Mouse (Mus musculus): ENCODE results near the gene Mpzl3.
"Not testable (repeated sequence)": the region's sequence is repeated elsewhere in the genome, so short reads cannot be mapped to it uniquely, and the experiment has no call there.

Mpzl3 gene

GRCm38 (mm10) chr9:45055082-45055713, at the start of gene Mpzl3:
Gene Mpzl3 (plus strand): TSS chr9:45055186.
- DNase-seq (ENCODE audit: low spot score): peak; percentile 30

GRCm38 (mm10) chr9:45007404-45007803, 47.6 kb upstream of the Mpzl3 start:
- no peak for DNase-seq (ENCODE audit: low spot score)

GRCm38 (mm10) chr9:45008342-45008741, 46.6 kb upstream of the Mpzl3 start:
- no peak for DNase-seq (ENCODE audit: low spot score)

- DNase-seq (ENCODE audit: low spot score): no peak
Measured at GRCm38 (mm10) chr9:45009180-45010078, 45.6 kb upstream of the Mpzl3 start, which contains the start of gene Cd3e. Gene Cd3e (minus strand): TSS chr9:45009627.

GRCm38 (mm10) chr9:45010461-45010860, 44.5 kb upstream of the Mpzl3 start:
- DNase-seq (ENCODE audit: low spot score): no peak

- no peak for DNase-seq (ENCODE audit: low spot score)
Measured at GRCm38 (mm10) chr9:45011291-45011690, 43.7 kb upstream of the Mpzl3 start.

- no peak for DNase-seq (ENCODE audit: low spot score)
Measured at GRCm38 (mm10) chr9:45014879-45015278, 40.1 kb upstream of the Mpzl3 start.

- no peak for DNase-seq (ENCODE audit: low spot score)
Measured at GRCm38 (mm10) chr9:45015841-45016240, 39.1 kb upstream of the Mpzl3 start.

- DNase-seq (ENCODE audit: low spot score): no peak
Measured at GRCm38 (mm10) chr9:45018031-45018430, 37.0 kb upstream of the Mpzl3 start.

- DNase-seq (ENCODE audit: low spot score): no peak
Measured at GRCm38 (mm10) chr9:45022800-45023199, 32.2 kb upstream of the Mpzl3 start.

- DNase-seq (ENCODE audit: low spot score): no peak
Measured at GRCm38 (mm10) chr9:45023638-45024037, 31.3 kb upstream of the Mpzl3 start.

- DNase-seq (ENCODE audit: low spot score): no peak
Measured at GRCm38 (mm10) chr9:45024187-45024586, 30.8 kb upstream of the Mpzl3 start.

- no peak for DNase-seq (ENCODE audit: low spot score)
Measured at GRCm38 (mm10) chr9:45027376-45027775, 27.6 kb upstream of the Mpzl3 start.

- DNase-seq (ENCODE audit: low spot score): no peak
Measured at GRCm38 (mm10) chr9:45030341-45030740, 24.6 kb upstream of the Mpzl3 start.

GRCm38 (mm10) chr9:45032261-45032660, 22.7 kb upstream of the Mpzl3 start:
- DNase-seq (ENCODE audit: low spot score): no peak

GRCm38 (mm10) chr9:45034526-45034925, 20.5 kb upstream of the Mpzl3 start:
- DNase-seq (ENCODE audit: low spot score): no peak

- not testable (repeated sequence) for DNase-seq (ENCODE audit: low spot score)
Measured at GRCm38 (mm10) chr9:45037803-45038202, 17.2 kb upstream of the Mpzl3 start.

GRCm38 (mm10) chr9:45039499-45039898, 15.5 kb upstream of the Mpzl3 start, which contains the start of gene Mpzl2:
Gene Mpzl2 (plus strand): TSS chr9:45039799.
- no peak for DNase-seq (ENCODE audit: low spot score)

- DNase-seq (ENCODE audit: low spot score): no peak
Measured at GRCm38 (mm10) chr9:45040066-45040845, 14.7 kb upstream of the Mpzl3 start.

- DNase-seq (ENCODE audit: low spot score): no peak
Measured at GRCm38 (mm10) chr9:45041131-45041838, 13.7 kb upstream of the Mpzl3 start.

GRCm38 (mm10) chr9:45042056-45042720, 12.8 kb upstream of the Mpzl3 start:
- peak; percentile 29 for DNase-seq (ENCODE audit: low spot score)

Measured in urinary bladder, postnatal 10 days (tissue).